Mouse (Mus musculus) gastrocnemius, postnatal 36 days (tissue): ENCODE measurements around the gene Slc25a30. TPM values are rescaled to one million over a fixed set of nuclear protein-coding genes. Genes with fewer than 3 reads are reported as not detected.

ENCODE experiments used
- DNase-seq, 2 experiments: peaks; one replicate each; pipeline ENCODE4 v3.0.0; 2022
- intact Hi-C: fragments of 180-260 bp; cut with DNase I; formaldehyde crosslinking; loops from one replicate; pipeline ENCODE4 v1.15.1; 2025
- total RNA-seq, 2 experiments: library from RNA; stranded (reverse); gene quantifications; 2 replicates each; pipeline ENCODE4 v1.2.3; 2021

Gene Slc25a30
- total RNA-seq, 2 experiments from 2014 or later, result 5.6 to 11.9 TPM

DNA sequence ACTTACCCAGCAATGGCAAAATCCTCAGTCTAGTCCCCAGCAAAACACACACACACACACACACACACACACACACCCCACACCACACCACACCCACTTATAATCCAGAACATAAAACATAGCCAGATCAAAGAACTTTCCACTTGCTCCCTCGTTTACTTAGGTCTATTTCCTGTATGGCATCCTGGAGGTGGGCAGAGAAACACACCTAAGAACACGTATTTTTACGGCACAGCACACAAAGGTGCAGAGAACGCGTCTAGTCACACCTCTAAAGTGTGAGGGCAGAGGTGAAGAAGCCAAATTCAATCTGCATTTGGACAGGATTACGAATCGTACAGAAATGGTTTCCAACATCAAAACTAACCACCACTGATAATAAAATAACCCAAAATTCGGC lies 33.6 kb downstream of the Slc25a30 start:
- intact Hi-C loops, result no loop called here
- no peak for DNase-seq

DNA sequence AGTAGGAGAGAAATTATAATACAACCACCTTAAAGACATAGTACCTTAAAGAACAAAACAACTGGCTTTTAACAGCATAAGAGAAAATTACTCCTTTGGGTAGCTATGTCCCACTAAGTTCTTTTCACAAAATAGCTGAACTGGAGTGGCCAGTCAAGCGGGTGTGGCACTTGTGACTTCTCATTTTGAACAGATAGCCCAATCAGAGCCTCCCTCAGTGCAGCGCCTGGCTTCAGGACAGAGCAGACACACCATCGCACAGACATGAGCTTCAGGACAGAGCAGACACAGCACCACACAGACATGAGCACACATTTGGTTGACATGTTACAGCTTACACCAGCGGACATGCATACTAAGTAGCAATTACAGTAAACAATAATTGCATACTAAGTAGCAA lies 35.8 kb downstream of the Slc25a30 start:
- no peak for DNase-seq
- intact Hi-C loops, result no loop called here

DNA sequence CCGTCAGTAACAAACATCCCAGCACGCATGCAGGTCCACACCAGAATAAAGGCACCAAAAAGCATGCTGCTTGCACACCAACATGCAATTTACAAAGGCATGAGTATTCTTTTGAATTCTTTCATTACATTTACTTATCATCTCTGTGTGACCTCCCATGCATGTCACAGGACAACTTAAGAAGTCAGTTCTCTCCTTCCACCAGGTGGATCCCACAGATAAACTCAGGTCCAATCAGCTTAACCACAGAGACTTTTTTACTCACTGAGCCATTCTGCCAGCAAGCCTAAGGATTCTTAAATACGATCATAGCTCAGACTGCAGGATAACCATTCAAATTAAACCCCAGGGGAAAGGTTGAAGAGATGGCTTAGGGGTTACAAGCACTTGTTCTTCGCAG lies 37.7 kb downstream of the Slc25a30 start:
- DNase-seq, result no peak
- intact Hi-C loops, result no loop called here

DNA sequence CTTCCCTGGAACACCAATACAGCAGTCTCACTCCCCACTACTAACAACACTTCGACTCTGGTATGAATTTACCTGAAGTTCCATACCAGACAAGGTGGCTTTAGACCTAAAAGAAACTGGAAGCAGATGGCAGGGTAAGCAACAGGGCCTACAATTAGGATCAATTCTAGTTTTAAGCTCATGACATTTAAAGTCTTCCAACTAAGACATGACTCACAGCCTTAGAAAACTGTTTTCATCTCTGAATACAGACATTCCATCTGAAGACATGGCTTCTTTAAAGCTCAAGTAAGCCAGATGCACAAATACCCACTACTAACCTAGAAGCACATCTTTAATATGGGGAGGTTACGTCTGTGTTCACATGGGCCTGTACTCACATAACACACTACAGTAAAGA lies 38.9 kb downstream of the Slc25a30 start:
- intact Hi-C loops, result no loop called here
- no peak for DNase-seq

DNA sequence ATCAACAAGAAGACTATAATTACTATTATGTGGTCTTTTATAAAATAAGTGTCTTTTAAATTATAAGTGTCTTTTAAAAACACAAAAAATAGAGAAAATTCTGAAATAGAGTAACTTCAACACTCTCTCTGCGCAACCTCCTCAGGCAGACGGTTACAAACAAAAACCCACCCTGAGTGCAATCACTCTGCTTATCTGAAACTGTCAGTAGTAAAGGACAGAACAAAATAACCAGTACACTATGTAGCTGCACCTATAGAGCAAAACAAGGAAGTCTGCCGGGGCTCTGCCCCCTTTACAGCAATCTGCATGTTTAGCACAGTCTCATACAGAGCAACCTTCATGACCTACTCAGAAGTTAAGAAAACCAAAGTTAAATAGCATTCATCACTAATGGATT lies 44.9 kb downstream of the Slc25a30 start:
- intact Hi-C loops, result no loop called here
- DNase-seq, result no peak

DNA sequence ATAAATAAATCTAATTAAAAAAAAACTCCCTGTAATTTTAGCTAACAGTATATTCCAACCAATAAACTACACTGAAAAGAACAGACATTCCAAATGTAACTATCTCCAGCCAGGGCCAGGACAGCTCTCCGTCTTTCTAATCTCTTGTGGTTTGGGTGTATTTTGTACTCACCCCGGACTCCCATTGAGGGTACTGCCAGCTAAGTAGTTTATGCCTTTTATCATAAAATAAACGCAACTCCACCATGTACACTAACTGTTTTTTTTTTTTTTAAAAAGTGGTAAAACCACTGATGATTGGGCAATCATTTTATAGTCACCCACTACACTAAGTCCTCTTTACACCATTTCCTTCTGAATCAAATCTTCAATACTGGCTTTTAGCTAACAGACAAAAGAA lies 51.2 kb downstream of the Slc25a30 start:
- DNase-seq, result no peak
- intact Hi-C loops, result no loop called here

DNA sequence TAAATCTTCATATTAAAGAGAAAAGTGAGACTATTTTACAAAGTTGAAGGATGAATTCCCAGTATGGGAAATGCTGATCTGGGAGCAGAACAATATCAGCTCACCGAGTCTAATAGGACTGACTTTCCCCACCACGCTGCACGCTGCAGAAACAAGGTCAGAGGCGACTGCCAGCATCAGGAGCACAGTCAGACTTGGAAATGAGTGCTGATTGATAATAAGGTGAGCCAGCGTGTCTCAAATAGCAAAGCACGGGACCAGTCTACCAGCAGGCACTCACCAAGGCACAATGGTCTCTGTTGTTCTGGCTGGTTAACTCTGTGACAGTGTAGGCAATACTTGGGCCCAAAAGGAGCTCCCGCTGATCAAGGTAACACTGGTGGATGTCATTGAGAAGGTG lies 54.2 kb downstream of the Slc25a30 start:
- intact Hi-C loops, result no loop called here
- no peak for DNase-seq

DNA sequence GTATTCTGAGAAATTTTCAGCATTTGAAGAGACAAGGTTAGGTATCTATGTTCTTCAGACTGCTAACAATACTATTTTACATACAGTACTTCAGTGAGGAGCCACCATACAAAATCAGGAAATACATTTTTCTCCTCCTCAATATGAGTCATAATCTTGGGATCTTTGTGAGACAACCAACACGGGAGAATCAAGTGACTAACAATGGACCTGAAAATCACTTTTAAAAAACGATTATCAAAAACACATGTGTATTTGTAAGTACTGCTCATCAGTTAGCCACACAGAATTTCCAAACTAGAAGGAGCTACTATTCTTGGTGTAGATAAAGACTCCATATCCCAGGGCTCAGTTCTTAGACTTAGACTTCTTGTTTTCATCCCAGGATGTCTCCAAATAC lies 55.5 kb downstream of the Slc25a30 start:
- intact Hi-C loops, result no loop called here
- no peak for DNase-seq

DNA sequence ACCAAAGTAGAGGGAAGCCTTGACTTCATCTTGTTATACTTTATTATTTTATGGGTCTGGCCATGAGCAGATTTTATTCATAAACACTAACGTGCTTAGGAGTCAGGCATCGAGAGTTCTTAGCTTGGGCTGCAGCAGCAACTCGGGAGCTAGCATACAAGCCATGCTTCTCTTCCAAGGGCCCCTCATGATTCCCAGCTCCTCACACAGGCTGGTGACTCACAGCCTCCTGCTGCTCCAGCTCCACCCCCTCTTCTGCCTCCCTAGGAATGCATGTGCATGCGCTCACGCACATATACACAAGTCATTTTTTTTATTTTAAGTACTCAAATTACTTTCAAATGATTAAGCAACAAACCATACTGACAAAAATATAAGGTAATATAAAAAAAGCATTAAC lies 58.7 kb downstream of the Slc25a30 start:
- intact Hi-C loops, result no loop called here
- DNase-seq, result no peak

DNA sequence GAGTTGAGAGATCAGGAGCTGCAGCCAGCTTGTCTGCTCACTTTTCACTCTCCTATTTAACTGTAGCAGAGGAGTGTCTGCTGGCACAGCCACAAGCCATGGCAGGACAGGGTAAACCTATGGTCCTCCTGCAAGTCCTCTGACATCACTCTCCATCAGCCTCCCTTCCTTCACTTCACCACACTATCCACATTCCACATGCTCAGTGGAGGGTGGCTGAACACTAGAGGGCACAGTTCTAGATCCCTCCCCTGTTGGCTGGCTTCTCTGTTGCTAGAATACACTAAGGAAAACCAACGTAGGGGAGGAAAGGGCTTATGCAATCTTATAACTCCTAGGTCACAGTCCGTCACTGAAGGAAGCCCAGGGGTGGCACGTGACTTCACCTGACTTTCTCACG lies 59.8 kb downstream of the Slc25a30 start:
- intact Hi-C loops, result no loop called here
- DNase-seq, result no peak

DNA sequence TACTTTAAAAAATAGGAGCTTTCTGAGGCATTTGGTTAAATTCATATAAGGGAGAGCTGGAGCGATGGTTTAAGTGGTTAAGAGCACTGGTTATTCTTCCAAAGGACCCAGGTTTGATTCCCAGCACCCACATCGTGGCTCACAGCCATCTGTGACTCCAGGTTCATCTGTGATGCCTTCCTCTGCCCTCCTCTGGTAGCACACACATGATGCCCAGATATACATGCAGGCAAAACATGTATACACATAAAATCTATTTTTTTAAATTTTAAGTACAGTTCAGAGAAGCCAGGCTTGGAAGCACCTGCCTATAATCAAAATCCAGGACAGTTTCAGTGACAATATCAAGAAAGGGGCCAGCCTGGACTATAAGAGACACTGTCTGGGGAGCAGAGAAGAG lies 64.0 kb downstream of the Slc25a30 start:
- no peak for DNase-seq
- intact Hi-C loops, result loop anchor here (5.0 kb wide), 1 partner anchor 526 kb away; no protein-coding TSS in a partner anchor

DNA sequence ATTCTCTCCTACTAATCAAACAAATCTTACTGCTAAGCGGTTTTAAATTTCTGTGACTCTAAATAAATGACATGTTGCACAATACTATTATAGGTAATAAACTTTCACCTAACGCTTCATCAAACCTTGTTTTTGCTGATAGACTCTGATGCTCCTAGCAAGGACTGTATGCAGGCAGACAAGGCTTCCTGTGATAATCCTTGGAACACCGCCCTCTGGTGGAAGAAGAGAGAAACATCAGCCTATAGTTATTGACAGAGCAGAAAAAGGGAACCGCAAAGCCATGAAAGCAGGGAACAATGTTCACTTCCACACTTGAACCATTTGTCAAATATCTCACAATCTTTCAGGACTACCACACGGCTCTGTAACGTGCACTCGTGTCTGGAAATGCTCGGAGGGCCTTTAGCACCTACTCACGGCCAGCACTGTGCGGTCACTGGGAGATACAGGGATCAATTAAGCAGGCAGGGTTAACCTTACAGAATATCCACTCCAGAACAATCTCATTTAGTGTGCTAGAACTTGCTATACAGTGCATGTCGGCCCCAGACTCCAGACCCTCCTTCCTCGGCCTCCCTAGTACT lies 64.8 kb downstream of the Slc25a30 start:
- intact Hi-C loops, result loop anchor here (5.0 kb wide), 1 partner anchor 525 kb away; no protein-coding TSS in a partner anchor
- no peak for DNase-seq

DNA sequence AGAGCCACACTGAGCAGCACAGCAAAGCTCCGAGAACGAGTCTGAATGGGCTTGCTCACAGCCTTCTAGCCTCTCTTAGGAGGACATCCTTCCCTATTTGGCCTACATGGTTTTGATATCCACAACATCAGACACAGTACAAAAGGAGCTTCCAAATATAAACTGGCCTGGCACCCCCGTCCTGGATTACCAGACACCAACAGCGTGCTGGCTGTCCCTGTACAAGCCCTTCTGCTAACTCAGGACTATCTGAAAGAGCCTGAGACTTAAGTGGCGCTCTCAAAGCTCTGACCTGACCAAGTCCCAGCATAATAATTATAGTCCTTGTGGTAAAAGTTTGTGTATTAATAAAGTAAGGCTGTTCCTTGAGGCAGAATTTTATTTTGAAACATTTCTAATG lies 66.7 kb downstream of the Slc25a30 start:
- intact Hi-C loops, result loop anchor here (5.0 kb wide), 1 partner anchor 523 kb away; no protein-coding TSS in a partner anchor
- DNase-seq, result no peak

DNA sequence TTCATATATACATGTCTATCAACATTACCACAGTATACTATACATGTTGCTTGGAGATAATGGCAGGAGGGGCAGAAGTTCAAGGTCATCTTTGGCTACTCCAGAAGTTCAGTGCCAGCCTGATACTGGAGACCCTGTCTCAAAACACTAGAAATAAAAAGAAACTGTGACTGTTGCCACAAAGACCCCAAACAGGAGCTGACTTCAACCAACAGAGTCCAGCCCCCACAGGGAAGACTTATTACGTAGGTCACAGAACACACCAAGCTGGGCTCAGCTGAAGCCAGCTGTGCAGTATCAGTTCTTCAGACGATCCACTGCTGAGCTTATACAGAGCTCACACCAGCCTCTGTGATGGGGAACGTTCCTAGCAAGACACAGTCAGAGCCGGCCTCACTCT lies 70.4 kb downstream of the Slc25a30 start:
- no peak for DNase-seq
- intact Hi-C loops, result no loop called here

DNA sequence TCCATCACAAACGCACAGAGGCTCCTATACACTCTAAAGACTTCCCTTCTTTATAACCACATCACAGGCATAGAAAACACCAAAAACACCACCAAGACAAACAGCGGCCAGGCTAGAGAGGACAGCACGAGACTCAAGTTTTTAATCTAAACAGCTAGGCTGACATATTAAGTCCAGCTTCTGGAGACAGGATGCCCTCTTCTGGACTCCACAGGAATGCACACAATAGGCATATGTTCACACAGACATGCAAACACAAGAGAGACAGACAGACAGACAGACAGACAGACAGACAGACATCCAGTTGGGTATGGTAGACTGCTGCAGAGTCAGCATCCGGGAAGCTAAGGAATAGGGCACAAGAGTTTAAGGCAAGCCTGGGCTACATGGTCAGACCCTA lies 73.2 kb downstream of the Slc25a30 start:
- intact Hi-C loops, result no loop called here
- no peak for DNase-seq

DNA sequence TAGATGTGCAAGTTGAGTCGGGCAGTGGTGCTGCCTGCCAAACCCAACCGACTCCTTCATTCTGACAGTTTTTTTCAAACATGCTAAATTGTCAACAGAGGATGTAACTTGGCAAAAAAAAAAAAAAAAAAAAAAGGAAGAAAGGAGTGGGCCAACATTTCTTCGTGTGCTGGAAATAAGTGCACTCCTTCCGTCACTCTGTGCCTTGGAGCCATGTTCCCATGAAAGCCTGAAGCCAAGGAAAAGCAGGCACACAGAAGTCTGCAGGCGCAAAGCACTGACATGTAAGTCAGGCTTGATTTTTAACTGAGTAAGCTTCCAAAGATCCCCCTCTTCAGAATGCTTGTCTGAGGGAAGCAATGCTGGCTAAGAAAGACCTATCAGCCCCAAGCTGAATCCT lies 74.2 kb downstream of the Slc25a30 start:
- intact Hi-C loops, result no loop called here

DNA sequence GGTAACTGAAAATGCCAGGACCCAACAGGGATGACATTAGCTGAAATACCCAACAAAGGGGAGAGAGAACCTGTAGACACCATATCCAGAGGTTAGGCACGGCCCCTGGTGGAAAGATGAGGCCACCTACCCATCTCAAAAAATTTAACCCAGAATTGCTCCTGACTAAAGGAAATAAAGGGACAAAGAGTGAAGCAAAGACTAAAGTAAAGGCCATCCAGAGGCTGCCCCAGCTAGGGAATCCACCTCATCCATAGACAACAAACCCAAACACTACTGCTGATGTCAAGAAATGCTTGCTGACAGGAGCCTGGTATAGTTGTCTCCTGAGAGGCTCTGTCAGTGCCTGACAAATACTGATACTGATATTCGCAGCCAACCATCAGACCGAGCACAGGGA lies 75.1 kb downstream of the Slc25a30 start:
- DNase-seq, result no peak
- intact Hi-C loops, result no loop called here

More for the DNA sequence above, 74.2 kb downstream of the Slc25a30 start:
- no peak for DNase-seq

Other genes with a start within 250 kb of the Slc25a30 start
- gene Spert, start 193.9 kb downstream of the Slc25a30 start, total RNA-seq, result not detected
- gene Erich6b, start 144.8 kb downstream of the Slc25a30 start, total RNA-seq, result not detected
- gene Cog3, start 32.5 kb downstream of the Slc25a30 start, total RNA-seq, result 1 to 10 TPM; 6.2 to 6.6 TPM
- 1,000 to 10,000 TPM; 2,921 to 3,241 TPM for gene Tpt1, start 58.1 kb upstream of the Slc25a30 start, total RNA-seq
- not detected for gene Kctd4, start 168.0 kb upstream of the Slc25a30 start, total RNA-seq
- 10 to 100 TPM; 10.8 to 13.5 TPM for gene Gtf2f2, start 223.8 kb upstream of the Slc25a30 start, total RNA-seq